Mouse (Mus musculus) kidney, postnatal 36 days (tissue): Measurements from ENCODE around the gene Sp3.
A peak's percentile ranks its signal among the peaks of the same experiment; 100 is the strongest.
"Not testable (repeated sequence)": the region's sequence is repeated elsewhere in the genome, so short reads cannot be mapped to it uniquely, and the experiment has no call there.

Experiments used
- DNase-seq, 2 experiments: peaks; one replicate each; pipeline ENCODE4 v3.0.0; 2021 to 2022; ENCODE audit warnings: mixed read lengths in 2 of 2

Sp3 gene

GRCm38 (mm10) chr2:72980337-72981074 lies at the start of gene Sp3:
Gene Sp3, minus strand, starts transcription at chr2:72980446.
- peak; percentile 98 for DNase-seq

- no peak for DNase-seq
These were observed 49.6 kb upstream of the Sp3 start for GRCm38 (mm10) chr2:73029846-73030245.

GRCm38 (mm10) chr2:73028019-73028418 lies 47.8 kb upstream of the Sp3 start:
- no peak for DNase-seq

GRCm38 (mm10) chr2:73027126-73027525 lies 46.9 kb upstream of the Sp3 start:
- peak in 1 of 2 experiments; percentile 32 for DNase-seq

- no peak for DNase-seq
These were observed 43.6 kb upstream of the Sp3 start for GRCm38 (mm10) chr2:73023803-73024202.

- no peak for DNase-seq
These were observed 40.8 kb upstream of the Sp3 start for GRCm38 (mm10) chr2:73021046-73021445.

GRCm38 (mm10) chr2:73019371-73020146 lies 39.3 kb upstream of the Sp3 start:
- peak in 1 of 2 experiments; percentile 65 for DNase-seq

GRCm38 (mm10) chr2:73014063-73014462 lies 33.8 kb upstream of the Sp3 start:
- not testable (repeated sequence) for DNase-seq

GRCm38 (mm10) chr2:73012636-73013035 lies 32.4 kb upstream of the Sp3 start:
- DNase-seq: peak in 1 of 2 experiments; percentile 19

GRCm38 (mm10) chr2:73007472-73007871 lies 27.2 kb upstream of the Sp3 start:
- DNase-seq: no peak

- no peak for DNase-seq
These were observed 25.6 kb upstream of the Sp3 start for GRCm38 (mm10) chr2:73005611-73006515.

GRCm38 (mm10) chr2:73003751-73004717 lies 23.8 kb upstream of the Sp3 start:
- peak; percentile 63 to 73 for DNase-seq

GRCm38 (mm10) chr2:73003049-73003448 lies 22.8 kb upstream of the Sp3 start:
- peak; percentile 20 to 49 for DNase-seq

GRCm38 (mm10) chr2:73002451-73002850 lies 22.2 kb upstream of the Sp3 start:
- no peak for DNase-seq

- DNase-seq: no peak
These were observed 21.7 kb upstream of the Sp3 start for GRCm38 (mm10) chr2:73001994-73002393.

- DNase-seq: no peak
These were observed 19.9 kb upstream of the Sp3 start for GRCm38 (mm10) chr2:73000194-73000593.

- DNase-seq: no peak
These were observed 17.3 kb upstream of the Sp3 start for GRCm38 (mm10) chr2:72997586-72997985.

- DNase-seq: peak; percentile 38 to 73
These were observed 16.6 kb upstream of the Sp3 start for GRCm38 (mm10) chr2:72996808-72997378.

GRCm38 (mm10) chr2:72995346-72996097 lies 15.3 kb upstream of the Sp3 start:
- DNase-seq: peak; percentile 42 to 61

- no peak for DNase-seq
These were observed 13.9 kb upstream of the Sp3 start for GRCm38 (mm10) chr2:72994165-72994564.

GRCm38 (mm10) chr2:72992497-72992896 lies 12.3 kb upstream of the Sp3 start:
- DNase-seq: no peak
